Mouse (Mus musculus): ENCODE results near the gene Ncor2. TPM values are rescaled to one million over a fixed set of nuclear protein-coding genes. Genes with fewer than 3 reads are reported as not detected.
A peak's percentile ranks its signal among the peaks of the same experiment; 100 is the strongest.

Gene Ncor2
- polyA plus RNA-seq, 1 experiment from 2014 or later, result 23.6 TPM

- no peaks in the 10 kb centered on the region for H3K9me3 ChIP-seq (ENCODE audit: control insufficient read depth, low read length)
- H3K36me3 ChIP-seq (ENCODE audit: control insufficient read depth, insufficient read depth, low read length), result peaks cover 5% of the 10 kb centered on the region; the same call in 1 of the 2 replicates
- H3K4me1 ChIP-seq (ENCODE audit: control insufficient read depth, insufficient read depth, low read length), result peaks cover 5% of the 10 kb centered on the region; the same call in 1 of the 2 replicates
- ATAC-seq (ENCODE audit: insufficient number of reproducible peaks, low FRiP score, low TSS enrichment, low read depth) (no peak), DNase-seq (ENCODE audit: low spot score) (no peak)
- WGBS, result 95% methylated on average over 24 of the region's 24 CpGs
- H3K27ac ChIP-seq (replicated peaks; ENCODE audit: low read depth, low read length), result no peak overlapping the region
- H3K9ac ChIP-seq (ENCODE audit: low read length), result no peak overlapping the region
- no peaks in the 10 kb centered on the region for H3K27me3 ChIP-seq (ENCODE audit: control insufficient read depth, insufficient read depth, low read length)
- no peak overlapping the region for H3K4me3 ChIP-seq (ENCODE audit: low read depth, low read length)
- no peak overlapping the region for H3K4me2 ChIP-seq (ENCODE audit: low read depth, severe bottlenecking)
Observed at GRCm38 (mm10) chr5:125011166-125011565, 167.9 kb downstream of the Ncor2 start.

GRCm38 (mm10) chr5:125006896-125007295 is 172.1 kb downstream of the Ncor2 start:
- Histone ChIP-seq H3K4me2 (ENCODE audit: low read depth, severe bottlenecking) (no peak overlapping the region), H3K27me3 (ENCODE audit: control insufficient read depth, insufficient read depth, low read length) (peaks cover 15% of the 10 kb centered on the region; the same call in 1 of the 2 replicates), H3K9me3 (ENCODE audit: control insufficient read depth, low read length) (no peaks in the 10 kb centered on the region), H3K9ac (ENCODE audit: low read length) (no peak overlapping the region), H3K36me3 (ENCODE audit: control insufficient read depth, insufficient read depth, low read length) (no peaks in the 10 kb centered on the region; the same call in 1 of the 2 replicates), H3K4me3 (ENCODE audit: low read depth, low read length) (no peak overlapping the region), H3K4me1 (ENCODE audit: control insufficient read depth, insufficient read depth, low read length) (peaks cover 16% of the 10 kb centered on the region), H3K27ac (replicated peaks; ENCODE audit: low read depth, low read length) (no peak overlapping the region)
- no peak for DNase-seq (ENCODE audit: low spot score)
- 88% methylated on average over 5 of the region's 5 CpGs for WGBS
- no peak for ATAC-seq (ENCODE audit: insufficient number of reproducible peaks, low FRiP score, low TSS enrichment, low read depth)

GRCm38 (mm10) chr5:125005871-125006652 is 173.0 kb downstream of the Ncor2 start:
- H3K9ac ChIP-seq (ENCODE audit: low read length), result no peak overlapping the region
- no peak overlapping the region for H3K4me2 ChIP-seq (ENCODE audit: low read depth, severe bottlenecking)
- H3K27me3 ChIP-seq (ENCODE audit: control insufficient read depth, insufficient read depth, low read length), result peaks cover 15% of the 10 kb centered on the region; the same call in 1 of the 2 replicates
- H3K4me1 ChIP-seq (ENCODE audit: control insufficient read depth, insufficient read depth, low read length), result peaks cover 16% of the 10 kb centered on the region
- WGBS, result 68% methylated on average over 9 of the region's 9 CpGs
- ATAC-seq (ENCODE audit: insufficient number of reproducible peaks, low FRiP score, low TSS enrichment, low read depth), result no peak
- H3K27ac ChIP-seq (replicated peaks; ENCODE audit: low read depth, low read length), result no peak overlapping the region
- H3K36me3 ChIP-seq (ENCODE audit: control insufficient read depth, insufficient read depth, low read length), result no peaks in the 10 kb centered on the region; the same call in 1 of the 2 replicates
- DNase-seq (ENCODE audit: low spot score), result no peak
- H3K9me3 ChIP-seq (ENCODE audit: control insufficient read depth, low read length), result no peaks in the 10 kb centered on the region
- no peak overlapping the region for H3K4me3 ChIP-seq (ENCODE audit: low read depth, low read length)

GRCm38 (mm10) chr5:125003873-125004255 is 175.2 kb downstream of the Ncor2 start:
- H3K9ac ChIP-seq (ENCODE audit: low read length), result peak overlapping the region; percentile 41
- no peak for ATAC-seq (ENCODE audit: insufficient number of reproducible peaks, low FRiP score, low TSS enrichment, low read depth)
- 19% methylated on average over 15 of the region's 15 CpGs for WGBS
- H3K27ac ChIP-seq (replicated peaks; ENCODE audit: low read depth, low read length), result no peak overlapping the region
- no peaks in the 10 kb centered on the region for H3K9me3 ChIP-seq (ENCODE audit: control insufficient read depth, low read length)
- peaks cover 29% of the 10 kb centered on the region for H3K4me1 ChIP-seq (ENCODE audit: control insufficient read depth, insufficient read depth, low read length)
- DNase-seq (ENCODE audit: low spot score), result no peak
- no peaks in the 10 kb centered on the region for H3K36me3 ChIP-seq (ENCODE audit: control insufficient read depth, insufficient read depth, low read length)
- H3K4me3 ChIP-seq (ENCODE audit: low read depth, low read length), result peak overlapping the region; percentile 41
- H3K27me3 ChIP-seq (ENCODE audit: control insufficient read depth, insufficient read depth, low read length), result peaks cover 15% of the 10 kb centered on the region; the same call in 1 of the 2 replicates
- peak overlapping the region; percentile 71 for H3K4me2 ChIP-seq (ENCODE audit: low read depth, severe bottlenecking)

GRCm38 (mm10) chr5:125002969-125003872 is 175.8 kb downstream of the Ncor2 start, which contains the start of gene Rflna:
Gene Rflna (plus strand): TSS chr5:125003221.
- Histone ChIP-seq H3K9ac (ENCODE audit: low read length) (peak within 1 kb of the TSS; percentile 41), H3K27me3 (ENCODE audit: control insufficient read depth, insufficient read depth, low read length) (peaks cover 15% of the 10 kb centered on the region; the same call in 1 of the 2 replicates), H3K9me3 (ENCODE audit: control insufficient read depth, low read length) (no peaks in the 10 kb centered on the region), H3K4me2 (ENCODE audit: low read depth, severe bottlenecking) (peak within 1 kb of the TSS; percentile 71), H3K36me3 (ENCODE audit: control insufficient read depth, insufficient read depth, low read length) (no peaks in the 10 kb centered on the region), H3K4me3 (ENCODE audit: low read depth, low read length) (peak within 1 kb of the TSS; percentile 41), H3K4me1 (ENCODE audit: control insufficient read depth, insufficient read depth, low read length) (peaks cover 31% of the 10 kb centered on the region), H3K27ac (replicated peaks; ENCODE audit: low read depth, low read length) (no peak within 1 kb of the TSS)
- WGBS, result 2% methylated on average over 40 of the region's 41 CpGs
- DNase-seq (ENCODE audit: low spot score), result peak; percentile 74
- peak; percentile 35 for ATAC-seq (ENCODE audit: insufficient number of reproducible peaks, low FRiP score, low TSS enrichment, low read depth)

GRCm38 (mm10) chr5:125000756-125001250 is 178.2 kb downstream of the Ncor2 start:
- H3K4me2 ChIP-seq (ENCODE audit: low read depth, severe bottlenecking), result no peak overlapping the region
- H3K9me3 ChIP-seq (ENCODE audit: control insufficient read depth, low read length), result no peaks in the 10 kb centered on the region
- no peaks in the 10 kb centered on the region for H3K36me3 ChIP-seq (ENCODE audit: control insufficient read depth, insufficient read depth, low read length)
- peaks cover 27% of the 10 kb centered on the region for H3K4me1 ChIP-seq (ENCODE audit: control insufficient read depth, insufficient read depth, low read length)
- H3K27me3 ChIP-seq (ENCODE audit: control insufficient read depth, insufficient read depth, low read length), result peaks cover 15% of the 10 kb centered on the region; the same call in 1 of the 2 replicates
- no peak for ATAC-seq (ENCODE audit: insufficient number of reproducible peaks, low FRiP score, low TSS enrichment, low read depth)
- WGBS, result 60% methylated on average over 10 of the region's 10 CpGs
- no peak overlapping the region for H3K9ac ChIP-seq (ENCODE audit: low read length)
- no peak overlapping the region for H3K27ac ChIP-seq (replicated peaks; ENCODE audit: low read depth, low read length)
- no peak overlapping the region for H3K4me3 ChIP-seq (ENCODE audit: low read depth, low read length)
- DNase-seq (ENCODE audit: low spot score), result no peak

GRCm38 (mm10) chr5:124997913-124998312 is 181.1 kb downstream of the Ncor2 start:
- 40% methylated on average over 4 of the region's 4 CpGs for WGBS
- H3K4me2 ChIP-seq (ENCODE audit: low read depth, severe bottlenecking), result no peak overlapping the region

GRCm38 (mm10) chr5:124996816-124997215 is 182.2 kb downstream of the Ncor2 start:
- no peak for DNase-seq (ENCODE audit: low spot score)
- no peak for ATAC-seq (ENCODE audit: insufficient number of reproducible peaks, low FRiP score, low TSS enrichment, low read depth)
- H3K27me3 ChIP-seq (ENCODE audit: control insufficient read depth, insufficient read depth, low read length), result no peaks in the 10 kb centered on the region
- H3K36me3 ChIP-seq (ENCODE audit: control insufficient read depth, insufficient read depth, low read length), result no peaks in the 10 kb centered on the region
- peaks cover 18% of the 10 kb centered on the region; the same call in 1 of the 2 replicates for H3K4me1 ChIP-seq (ENCODE audit: control insufficient read depth, insufficient read depth, low read length)
- no peak overlapping the region for H3K4me3 ChIP-seq (ENCODE audit: low read depth, low read length)
- no peak overlapping the region for H3K9ac ChIP-seq (ENCODE audit: low read length)
- H3K4me2 ChIP-seq (ENCODE audit: low read depth, severe bottlenecking), result no peak overlapping the region
- H3K27ac ChIP-seq (replicated peaks; ENCODE audit: low read depth, low read length), result 0 out of 2 replicates have a peak overlapping the region, but pooled peaks have one; percentile 73
- WGBS, result 74% methylated on average over 6 of the region's 6 CpGs
- H3K9me3 ChIP-seq (ENCODE audit: control insufficient read depth, low read length), result no peaks in the 10 kb centered on the region

More at GRCm38 (mm10) chr5:124997913-124998312, 181.1 kb downstream of the Ncor2 start:
- H3K9me3 ChIP-seq (ENCODE audit: control insufficient read depth, low read length), result no peaks in the 10 kb centered on the region
- ATAC-seq (ENCODE audit: insufficient number of reproducible peaks, low FRiP score, low TSS enrichment, low read depth) (peak; percentile 49), DNase-seq (ENCODE audit: low spot score) (peak; percentile 61)
- peak overlapping the region; percentile 62; the same call in 1 of the 2 replicates for H3K27ac ChIP-seq (replicated peaks; ENCODE audit: low read depth, low read length)
- H3K4me1 ChIP-seq (ENCODE audit: control insufficient read depth, insufficient read depth, low read length), result peaks cover 21% of the 10 kb centered on the region
- H3K9ac ChIP-seq (ENCODE audit: low read length), result no peak overlapping the region
- H3K36me3 ChIP-seq (ENCODE audit: control insufficient read depth, insufficient read depth, low read length), result no peaks in the 10 kb centered on the region
- H3K27me3 ChIP-seq (ENCODE audit: control insufficient read depth, insufficient read depth, low read length), result peaks cover 3% of the 10 kb centered on the region; the same call in 1 of the 2 replicates
- no peak overlapping the region for H3K4me3 ChIP-seq (ENCODE audit: low read depth, low read length)
